Mouse (Mus musculus): ENCODE data around the gene Slc25a22.
"Not testable (repeated sequence)": the region's sequence is repeated elsewhere in the genome, so short reads cannot be mapped to it uniquely, and the experiment has no call there.

- not testable (repeated sequence) for TF ChIP-seq CTCF (IDR thresholded peaks at IDR 0.05; ENCODE audit: extremely low read depth, insufficient read length, insufficient replicate concordance, low read depth, low read length); POLR2A (IDR thresholded peaks at IDR 0.05; ENCODE audit: low read depth, low read length)
These were observed 8.7 kb upstream of the Slc25a22 start for GRCm38 (mm10) chr7:141446374-141446773.

All from small intestine, adult 2 months (tissue).